Mouse (Mus musculus) heart, adult 9 months (tissue): ENCODE data around the gene Hist1h2bh.
"Not testable (repeated sequence)": the region's sequence is repeated elsewhere in the genome, so short reads cannot be mapped to it uniquely, and the experiment has no call there.

Experiments used
- DNase-seq, 2 experiments: peaks; one replicate each; pipeline ENCODE4 v3.0.0; 2022; ENCODE audit warnings: low spot score in 2 of 2

Gene Hist1h2bh

GRCm38 (mm10) chr13:23551931-23552914, 9.0 kb upstream of the Hist1h2bh start:
- no peak for DNase-seq

- DNase-seq: peak; percentile 81 to 85
These were observed 8.1 kb upstream of the Hist1h2bh start, which contains the start of gene Hist1h4f for GRCm38 (mm10) chr13:23551146-23551834. Hist1h4f (minus strand) TSS chr13:23551648.

GRCm38 (mm10) chr13:23550761-23551145, 7.6 kb upstream of the Hist1h2bh start:
- no peak for DNase-seq

- no peak for DNase-seq
These were observed 3.5 kb upstream of the Hist1h2bh start for GRCm38 (mm10) chr13:23546694-23547093.

GRCm38 (mm10) chr13:23544787-23545120, 1.6 kb upstream of the Hist1h2bh start:
- DNase-seq: not testable (repeated sequence)

GRCm38 (mm10) chr13:23543965-23544786, 984 bp upstream of the Hist1h2bh start, which contains the start of gene Hist1h3f:
Hist1h3f (plus strand) TSS chr13:23544052.
- peak; percentile 91 to 95 for DNase-seq

- DNase-seq: not testable (repeated sequence)
These were observed 789 bp downstream of the Hist1h2bh start for GRCm38 (mm10) chr13:23542225-23542980.

GRCm38 (mm10) chr13:23541497-23541896, 1.7 kb downstream of the Hist1h2bh start:
- no peak for DNase-seq

- DNase-seq: not testable (repeated sequence)
These were observed 3.4 kb downstream of the Hist1h2bh start for GRCm38 (mm10) chr13:23539821-23540220.

- DNase-seq: no peak
These were observed 4.9 kb downstream of the Hist1h2bh start for GRCm38 (mm10) chr13:23538249-23538648.

GRCm38 (mm10) chr13:23537006-23537710, 6.0 kb downstream of the Hist1h2bh start:
- DNase-seq: no peak

- DNase-seq: no peak
These were observed 6.9 kb downstream of the Hist1h2bh start for GRCm38 (mm10) chr13:23536076-23536822.

GRCm38 (mm10) chr13:23535137-23536075, 7.8 kb downstream of the Hist1h2bh start, which contains the start of gene Hist1h3g:
Hist1h3g (plus strand) TSS chr13:23535422.
- peak; percentile 84 to 90 for DNase-seq

- DNase-seq: no peak
These were observed 8.6 kb downstream of the Hist1h2bh start for GRCm38 (mm10) chr13:23534368-23535131.

- peak in 1 of 2 experiments; percentile 64 for DNase-seq
These were observed 9.4 kb downstream of the Hist1h2bh start, which contains the start of gene Hist1h2af for GRCm38 (mm10) chr13:23533560-23534367. Hist1h2af (plus strand) TSS chr13:23533906.

GRCm38 (mm10) chr13:23532262-23533075, 10.7 kb downstream of the Hist1h2bh start:
- DNase-seq: no peak
